Comparison of ENCODE assay signal across 9 mouse cellular contexts in the genomic region with DNA sequence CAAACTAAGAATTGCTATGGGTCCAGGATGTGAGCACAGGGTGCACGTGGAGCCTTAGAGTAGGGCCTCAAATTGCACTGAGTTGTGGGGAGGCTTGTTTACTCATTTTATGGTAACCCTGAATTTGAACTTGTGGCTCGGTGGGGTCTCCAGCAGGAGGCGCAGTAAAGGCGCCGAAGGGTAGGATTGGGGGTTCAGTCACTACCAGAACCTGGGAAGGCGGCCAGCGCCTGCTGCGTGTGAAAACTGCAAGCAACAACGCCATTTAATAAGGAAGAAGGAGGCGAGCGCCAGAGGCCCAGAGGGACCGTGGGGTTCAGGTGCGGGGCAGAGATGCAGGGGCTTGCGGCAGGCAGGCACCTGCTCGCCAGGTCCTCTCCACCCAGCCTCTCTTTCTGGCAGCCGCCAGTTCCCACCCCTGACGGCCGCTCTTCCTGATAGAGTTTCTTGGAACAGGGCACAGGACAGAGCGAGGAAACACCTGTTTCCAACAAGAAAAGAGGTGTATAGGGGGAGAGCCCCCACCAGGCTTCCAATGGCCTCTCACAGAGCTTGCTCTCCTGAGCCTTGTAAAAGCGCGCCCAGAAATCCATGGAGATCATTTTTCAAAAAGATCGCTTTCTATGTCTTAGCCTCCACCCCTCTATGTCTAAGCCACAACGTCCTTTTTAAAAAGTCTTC. TPM values are rescaled to one million over a fixed set of nuclear protein-coding genes. Genes with fewer than 3 reads are reported as not detected.
DNase-seq lines count a peak whose midpoint lies in the region; ATAC-seq and TF ChIP-seq lines count a peak whose summit lies in the region.
"Had no signal": no experiment of that assay in that cellular context is flagged by ENCODE, and none has a peak within 500 bp of the region (broad histone marks: within the 10 kb centered on the region; RNA-seq: fewer than 3 reads in every experiment).

No protein-coding gene starts in this region.

- no peak; the same call in 1 of the 2 replicates for TF ChIP-seq CTCF in kidney, postnatal 0 days (IDR thresholded peaks at IDR 0.05; ENCODE audit: low read depth)

- no peak for DNase-seq in kidney, postnatal 0 days (ENCODE audit: low spot score)
- DNase-seq in kidney, adult 11 months = no peak
- peak; percentile 15 for DNase-seq in brain, adult 2 months (ENCODE audit: low read depth, low spot score)
- DNase-seq in intestine, embryonic 14.5 days (ENCODE audit: low spot score) = peak; percentile 53
- DNase-seq in MN1 (ENCODE audit: low spot score) = no peak

- ATAC-seq in kidney, postnatal 0 days (replicated peaks; ENCODE audit: low FRiP score, low read depth) = no peak
- peak; percentile 22; the same call in 1 of the 2 replicates for ATAC-seq in forebrain, embryonic 13.5 days
- no peak for ATAC-seq in intestine, embryonic 14.5 days (replicated peaks; ENCODE audit: low FRiP score, low TSS enrichment, low read depth)
- ATAC-seq in midbrain, embryonic 15.5 days (replicated peaks) = peak; percentile 57
- no peak for ATAC-seq in erythroid progenitor cell, adult 5-6 weeks (replicated peaks; ENCODE audit: low FRiP score, poor library complexity, severe bottlenecking)

- H3K4me3 ChIP-seq in kidney, postnatal 0 days (replicated peaks; ENCODE audit: low read depth, low read length) = peak overlapping the region; percentile 37
- peak overlapping the region; percentile 42 for H3K4me3 ChIP-seq in forebrain, embryonic 13.5 days
- peak overlapping the region; percentile 32 for H3K4me3 ChIP-seq in intestine, embryonic 14.5 days (ENCODE audit: low read depth, low read length)
- H3K4me3 ChIP-seq in midbrain, embryonic 15.5 days = peak overlapping the region; percentile 43

- no peaks in the 10 kb centered on the region for H3K9me3 ChIP-seq in kidney, postnatal 0 days (replicated peaks; ENCODE audit: low read length)
- H3K9me3 ChIP-seq in forebrain, embryonic 13.5 days (replicated peaks) = no peaks in the 10 kb centered on the region; the same call in 1 of the 2 replicates
- H3K9me3 ChIP-seq in intestine, embryonic 14.5 days (ENCODE audit: control insufficient read depth, low read length) = no peaks in the 10 kb centered on the region
- no peaks in the 10 kb centered on the region for H3K9me3 ChIP-seq in midbrain, embryonic 15.5 days

- peaks cover 6% of the 10 kb centered on the region; the same call in 1 of the 2 replicates for H3K27me3 ChIP-seq in kidney, postnatal 0 days (ENCODE audit: insufficient read depth, low read length)
- H3K27me3 ChIP-seq in forebrain, embryonic 13.5 days = peaks cover 46% of the 10 kb centered on the region
- peaks cover 49% of the 10 kb centered on the region for H3K27me3 ChIP-seq in intestine, embryonic 14.5 days (replicated peaks; ENCODE audit: control insufficient read depth, insufficient read depth, low read length)
- peaks cover 40% of the 10 kb centered on the region for H3K27me3 ChIP-seq in midbrain, embryonic 15.5 days (replicated peaks)

- no peak overlapping the region for H3K27ac ChIP-seq in kidney, postnatal 0 days
- H3K27ac ChIP-seq in forebrain, embryonic 13.5 days = no peak overlapping the region
- H3K27ac ChIP-seq in intestine, embryonic 14.5 days (ENCODE audit: low read depth) = no peak overlapping the region
- no peak overlapping the region for H3K27ac ChIP-seq in midbrain, embryonic 15.5 days

- H3K36me3 ChIP-seq in kidney, postnatal 0 days (ENCODE audit: insufficient read depth, low read length) = no peaks in the 10 kb centered on the region
- no peaks in the 10 kb centered on the region for H3K36me3 ChIP-seq in forebrain, embryonic 13.5 days (ENCODE audit: poor library complexity, severe bottlenecking)
- no peaks in the 10 kb centered on the region for H3K36me3 ChIP-seq in intestine, embryonic 14.5 days (ENCODE audit: control insufficient read depth, insufficient read depth, low read length)
- no peaks in the 10 kb centered on the region for H3K36me3 ChIP-seq in midbrain, embryonic 15.5 days (replicated peaks)

- 21% methylated on average over 23 of the region's 23 CpGs for WGBS in kidney, postnatal 0 days
- 16% methylated on average over 23 of the region's 23 CpGs for WGBS in forebrain, embryonic 13.5 days
- WGBS in intestine, embryonic 14.5 days = 15% methylated on average over 22 of the region's 23 CpGs
- 25% methylated on average over 23 of the region's 23 CpGs for WGBS in midbrain, embryonic 15.5 days

- no peak overlapping the region for H3K9ac ChIP-seq in kidney, postnatal 0 days (ENCODE audit: low read depth, low read length)
- no peak overlapping the region for H3K9ac ChIP-seq in forebrain, embryonic 13.5 days
- no peak overlapping the region for H3K9ac ChIP-seq in intestine, embryonic 14.5 days (ENCODE audit: low read length)
- no peak overlapping the region for H3K9ac ChIP-seq in midbrain, embryonic 15.5 days

- peak overlapping the region; percentile 65 for H3K4me2 ChIP-seq in kidney, postnatal 0 days (ENCODE audit: low read length)
- H3K4me2 ChIP-seq in forebrain, embryonic 13.5 days = peak overlapping the region; percentile 68
- H3K4me2 ChIP-seq in intestine, embryonic 14.5 days (ENCODE audit: low read length) = peak overlapping the region; percentile 55
- peak overlapping the region; percentile 78 for H3K4me2 ChIP-seq in midbrain, embryonic 15.5 days

- 0 out of 2 replicates have a peak, but pooled peaks cover 4% of the 10 kb centered on the region for H3K4me1 ChIP-seq in kidney, postnatal 0 days (replicated peaks; ENCODE audit: insufficient read depth, low read length)
- H3K4me1 ChIP-seq in forebrain, embryonic 13.5 days = peaks cover 13% of the 10 kb centered on the region
- no peaks in the 10 kb centered on the region for H3K4me1 ChIP-seq in intestine, embryonic 14.5 days (replicated peaks; ENCODE audit: control insufficient read depth, insufficient read depth, low read length)
- peaks cover 8% of the 10 kb centered on the region; the same call in 1 of the 2 replicates for H3K4me1 ChIP-seq in midbrain, embryonic 15.5 days

RNA-seq across cellular contexts. Expression of a gene that starts 1.1 kb away (rescaled TPM):
- 0.11 TPM in 1 of 2 replicates, not detected in the other for polyA plus RNA-seq in kidney, postnatal 0 days (2015; fragmentation: Nextera tagmentation; extraction: Ambion mirVana)
- polyA plus RNA-seq in forebrain, embryonic 13.5 days (2015; fragmentation: Nextera tagmentation; extraction: Ambion mirVana) = not detected in 2 replicates
- polyA plus RNA-seq in intestine, embryonic 14.5 days (2014; fragmentation: Nextera tagmentation; extraction: Ambion mirVana) = not detected in 2 replicates
- 0.10 TPM in 1 of 2 replicates, not detected in the other for polyA plus RNA-seq in midbrain, embryonic 15.5 days (2015; fragmentation: Nextera tagmentation; extraction: Ambion mirVana)
- not detected in 2 replicates for total RNA-seq in erythroid progenitor cell, adult 5-6 weeks (2015; ENCODE audit: low replicate concordance)
- total RNA-seq in erythroid progenitor cell, adult 5-6 weeks (2017; ENCODE audit: low replicate concordance) = not detected in 2 replicates
- total RNA-seq: liver, adult 2 months had no signal
- polyA plus RNA-seq: liver, adult 2 months had no signal

Comparison
In these comparisons a context has a peak if more than half of its experiments do, and no peak if none do; other contexts are left out.
1. ATAC-seq: peak in forebrain, embryonic 13.5 days (single experiment) and midbrain, embryonic 15.5 days (single experiment); none in kidney, postnatal 0 days (single experiment), intestine, embryonic 14.5 days (single experiment) and erythroid progenitor cell, adult 5-6 weeks (single experiment).
2. DNase-seq: peak in brain, adult 2 months (single experiment) and intestine, embryonic 14.5 days (single experiment); none in kidney, postnatal 0 days (single experiment), kidney, adult 11 months (single experiment) and MN1 (single experiment).
3. Peak in every context shown above with its lines, with median percentiles within 50 percentile points of each other: H3K4me2 ChIP-seq and H3K4me3 ChIP-seq.